Mouse (Mus musculus): ENCODE measurements around the gene Sox3. TPM values are rescaled to one million over a fixed set of nuclear protein-coding genes. Genes with fewer than 3 reads are reported as not detected.

Sox3 gene
- polyA plus RNA-seq, 1 experiment from 2014 or later, result 0.74 TPM

DNA sequence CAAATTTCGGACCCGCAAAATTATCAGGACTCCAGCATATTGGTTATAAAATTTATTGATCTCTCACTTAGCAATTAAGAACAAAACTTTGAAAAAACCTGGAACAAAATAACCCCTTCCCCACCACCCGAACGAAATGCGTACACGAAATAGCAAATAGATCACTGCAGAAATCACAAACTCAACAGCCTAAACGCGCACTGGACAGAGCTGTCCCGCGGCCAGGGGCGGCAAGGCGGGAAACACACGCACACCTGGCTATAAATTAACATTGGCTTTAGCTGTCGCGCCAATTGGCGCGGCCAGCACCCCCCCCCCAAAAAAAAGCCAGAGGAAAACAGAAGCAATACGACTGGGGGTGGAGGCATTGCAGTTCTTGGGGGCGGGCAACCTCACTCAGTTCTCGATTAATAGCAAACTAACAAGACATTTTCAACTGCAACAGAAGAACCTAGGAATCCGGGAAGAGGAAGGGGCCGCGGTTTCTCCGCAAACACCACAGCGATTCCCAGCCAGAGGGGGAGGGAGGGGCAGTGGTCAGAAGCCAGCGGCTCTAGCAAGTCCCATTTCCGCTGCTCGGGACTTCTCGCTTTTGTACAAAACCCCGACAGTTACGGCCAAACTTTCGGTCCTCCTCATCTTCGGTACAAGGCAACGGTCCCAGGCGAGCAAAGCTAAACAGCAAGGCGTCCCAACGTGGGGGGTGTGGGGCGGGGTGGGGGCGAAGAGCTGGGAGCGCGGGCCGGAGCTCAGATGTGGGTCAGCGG, 1.7 kb downstream of the Sox3 start:
- no peak overlapping the region for H3K27ac ChIP-seq (ENCODE audit: low read depth, low read length)
- peak overlapping the region; percentile 57 for H3K4me3 ChIP-seq (ENCODE audit: low read length)
- 17% methylated on average over 40 of the region's 43 CpGs for WGBS
- peaks cover 6% of the 10 kb centered on the region for H3K4me1 ChIP-seq (ENCODE audit: control insufficient read depth, insufficient read depth, low read depth, low read length)
- H3K27me3 ChIP-seq (replicated peaks; ENCODE audit: control insufficient read depth, insufficient read depth, low read length), result peaks cover 7% of the 10 kb centered on the region; the same call in 1 of the 2 replicates
- H3K9me3 ChIP-seq (ENCODE audit: control insufficient read depth, low read length), result peaks cover 7% of the 10 kb centered on the region
- ATAC-seq, result no peak
- H3K9ac ChIP-seq (ENCODE audit: low read depth, low read length), result peak overlapping the region; percentile 67
- no peaks in the 10 kb centered on the region for H3K36me3 ChIP-seq (ENCODE audit: control insufficient read depth, insufficient read depth, low read length)
- H3K4me2 ChIP-seq (ENCODE audit: low read length), result peak overlapping the region; percentile 67

DNA sequence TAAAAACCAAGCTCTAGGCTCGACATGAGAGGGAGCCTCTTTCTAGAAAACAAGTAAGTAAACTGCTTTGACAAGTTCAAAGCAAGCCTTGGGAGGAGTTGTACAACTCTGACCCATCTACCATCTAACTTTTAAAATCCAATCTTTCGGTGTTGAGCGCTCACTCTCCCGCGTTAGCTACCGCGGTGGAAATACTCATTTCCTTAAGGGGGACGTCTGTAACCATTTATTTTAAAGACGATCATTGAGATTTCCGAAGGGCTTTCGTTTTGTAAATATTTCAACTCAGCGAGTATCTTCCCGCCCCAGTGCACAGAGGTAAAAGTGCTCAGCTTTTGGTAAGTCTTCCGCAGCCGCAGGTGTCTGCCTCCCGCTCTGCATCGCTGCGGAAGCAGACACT, 2.6 kb downstream of the Sox3 start:
- no peak for ATAC-seq
- peak overlapping the region; percentile 57 for H3K4me3 ChIP-seq (ENCODE audit: low read length)
- no peak overlapping the region for H3K27ac ChIP-seq (ENCODE audit: low read depth, low read length)
- peaks cover 7% of the 10 kb centered on the region for H3K9me3 ChIP-seq (ENCODE audit: control insufficient read depth, low read length)
- peak overlapping the region; percentile 67 for H3K4me2 ChIP-seq (ENCODE audit: low read length)
- peaks cover 6% of the 10 kb centered on the region; the same call in 1 of the 2 replicates for H3K27me3 ChIP-seq (replicated peaks; ENCODE audit: control insufficient read depth, insufficient read depth, low read length)
- no peaks in the 10 kb centered on the region for H3K36me3 ChIP-seq (ENCODE audit: control insufficient read depth, insufficient read depth, low read length)
- peaks cover 6% of the 10 kb centered on the region for H3K4me1 ChIP-seq (ENCODE audit: control insufficient read depth, insufficient read depth, low read depth, low read length)
- 22% methylated on average over 18 of the region's 18 CpGs for WGBS
- H3K9ac ChIP-seq (ENCODE audit: low read depth, low read length), result no peak overlapping the region

DNA sequence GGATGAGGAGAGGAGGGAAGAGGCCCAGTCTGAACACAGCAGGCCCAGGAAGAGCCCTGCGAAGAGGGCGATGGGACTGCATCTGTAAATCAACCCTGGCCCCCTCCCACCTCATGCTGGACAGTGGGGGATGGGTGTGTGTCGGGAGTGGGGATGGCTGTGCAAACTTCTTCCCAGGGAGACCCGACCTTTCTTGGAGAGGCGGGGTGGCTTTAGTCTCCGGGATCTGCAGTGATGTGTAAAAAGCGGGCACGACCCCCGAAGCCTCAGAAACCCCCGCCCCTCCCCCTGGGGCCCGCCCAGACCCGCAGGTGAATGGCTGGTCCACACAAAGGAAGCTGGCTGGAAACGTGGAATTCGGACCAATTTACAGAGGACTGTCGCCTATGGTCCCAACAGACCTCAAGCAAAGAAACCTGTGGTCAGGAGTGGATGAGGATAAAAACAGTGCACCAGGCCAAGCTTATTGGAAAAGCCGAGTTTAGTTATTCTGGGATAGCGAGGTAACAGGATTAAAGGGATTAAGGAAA, 3.2 kb downstream of the Sox3 start:
- Histone ChIP-seq H3K4me1 (ENCODE audit: control insufficient read depth, insufficient read depth, low read depth, low read length) (peaks cover 6% of the 10 kb centered on the region), H3K36me3 (ENCODE audit: control insufficient read depth, insufficient read depth, low read length) (no peaks in the 10 kb centered on the region), H3K4me3 (ENCODE audit: low read length) (no peak overlapping the region), H3K9ac (ENCODE audit: low read depth, low read length) (no peak overlapping the region), H3K27ac (ENCODE audit: low read depth, low read length) (no peak overlapping the region), H3K27me3 (replicated peaks; ENCODE audit: control insufficient read depth, insufficient read depth, low read length) (peaks cover 6% of the 10 kb centered on the region; the same call in 1 of the 2 replicates), H3K9me3 (ENCODE audit: control insufficient read depth, low read length) (peaks cover 7% of the 10 kb centered on the region), H3K4me2 (ENCODE audit: low read length) (peak overlapping the region; percentile 17)
- WGBS, result 15% methylated on average over 16 of the region's 17 CpGs
- no peak for ATAC-seq

All from hindbrain, embryonic 16.5 days (tissue).